Mouse (Mus musculus) lung, adult 2 months (tissue): ENCODE measurements around the gene Brox.

Experiments used
- CTCF ChIP-seq: fragments of 200-500 bp; IDR thresholded peaks from 2 replicates; pipeline ENCODE4 v1.5.1; 2011; ENCODE audit warnings: mild to moderate bottlenecking, low read length, control low read depth; ENCODE audit not compliant: insufficient read depth
- POLR2A ChIP-seq: fragments of 200-500 bp; IDR thresholded peaks from 2 replicates; pipeline ENCODE4 v1.6.1; 2011; ENCODE audit warnings: low read depth, mild to moderate bottlenecking, control low read depth, low read length, borderline replicate concordance; ENCODE audit errors: extremely low read depth

DNA sequence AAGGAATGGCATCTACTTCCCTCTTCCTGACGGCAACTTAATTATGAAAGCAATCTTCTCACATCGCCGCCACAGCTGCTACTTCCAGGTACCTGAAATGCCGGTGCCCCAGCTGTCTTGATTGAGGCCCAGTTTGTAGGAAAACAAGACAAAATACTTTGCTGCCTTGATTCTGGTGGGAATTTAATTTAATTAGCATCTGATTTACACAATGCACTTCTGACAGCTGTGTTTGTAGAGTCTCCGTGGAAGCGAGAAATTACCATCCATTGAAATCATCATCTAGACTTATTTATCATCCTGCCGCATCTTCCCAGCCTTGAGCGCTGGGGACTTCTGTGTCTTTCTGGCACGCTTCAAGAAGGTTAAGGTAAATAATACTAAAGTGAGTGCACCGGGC is 44.5 kb downstream of the Brox start:
- TF ChIP-seq POLR2A, result no peak
- TF ChIP-seq CTCF, result no peak
